Mouse (Mus musculus) kidney, adult 2 months (tissue): Measurements from ENCODE around the gene Tmem9.

Source experiments
- CTCF ChIP-seq: fragments of 200-500 bp; conservative IDR thresholded peaks from 2 replicates; pipeline ENCODE4 v1.5.1; 2011; ENCODE audit warnings: low read depth, mild to moderate bottlenecking, control low read depth, low read length, moderate library complexity, mixed read lengths; ENCODE audit not compliant: insufficient read depth, insufficient read length
- POLR2A ChIP-seq: fragments of 200-500 bp; IDR thresholded peaks from one replicate; pipeline ENCODE4 v1.6.1; 2011; ENCODE audit warnings: low read depth, low read length, control low read depth

- TF ChIP-seq CTCF (no peak), POLR2A (no peak)
Observed at GRCm38 (mm10) chr1:136047894-136048293, 39.9 kb downstream of the Tmem9 start.
